Mouse (Mus musculus) ES-Bruce4 (cell line): ENCODE measurements around the gene Usp47. TPM values are rescaled to one million over a fixed set of nuclear protein-coding genes. Genes with fewer than 3 reads are reported as not detected.

Source experiments
- H3K27ac ChIP-seq: 2 replicates; pipeline ENCODE4 v1.5.1; 2012; ENCODE audit warnings: low read length, inconsistent platforms; ENCODE audit not compliant: insufficient read depth
- H3K27me3 ChIP-seq: 2 replicates; pipeline ENCODE4 v1.6.1; 2012; ENCODE audit warnings: mild to moderate bottlenecking, low read length, inconsistent platforms; ENCODE audit not compliant: control insufficient read depth, poor library complexity, insufficient read depth, severe bottlenecking
- H3K36me3 ChIP-seq: 2 replicates; pipeline ENCODE4 v1.6.1; 2012; ENCODE audit warnings: inconsistent platforms, mild to moderate bottlenecking, low read length, moderate library complexity; ENCODE audit not compliant: control insufficient read depth, poor library complexity, insufficient read depth, severe bottlenecking
- H3K4me1 ChIP-seq: one replicate; pipeline ENCODE4 v1.8.1; 2011; ENCODE audit warnings: low read length; ENCODE audit not compliant: control insufficient read depth, insufficient read depth
- H3K4me3 ChIP-seq: 2 replicates; pipeline ENCODE4 v1.5.1; 2011; ENCODE audit warnings: low read depth, mild to moderate bottlenecking, low read length
- H3K9ac ChIP-seq: 2 replicates; pipeline ENCODE4 v1.6.1; 2012; ENCODE audit warnings: low read depth, mild to moderate bottlenecking, inconsistent platforms; ENCODE audit not compliant: poor library complexity, severe bottlenecking
- H3K9me3 ChIP-seq: replicated peaks from 2 replicates; pipeline ENCODE4 v1.6.1; 2012; ENCODE audit warnings: mild to moderate bottlenecking, low read length, inconsistent platforms; ENCODE audit not compliant: control insufficient read depth, poor library complexity, insufficient read depth, severe bottlenecking
- CTCF ChIP-seq: IDR thresholded peaks from one replicate; pipeline ENCODE4 v1.8.1; 2011; ENCODE audit warnings: low read depth, low read length
- EP300 ChIP-seq: IDR thresholded peaks from 2 replicates; pipeline ENCODE4 v1.6.1; 2011; ENCODE audit warnings: low read depth, low read length; ENCODE audit not compliant: insufficient read depth
- POLR2A ChIP-seq: IDR thresholded peaks from one replicate; pipeline ENCODE4 v1.8.1; 2011; ENCODE audit warnings: low read length; ENCODE audit not compliant: insufficient read depth
- polyA plus RNA-seq: library from polyadenylated mRNA; stranded (reverse); fragments of >200 nt; gene quantifications from 2 replicates; pipeline ENCODE4 v1.2.4, GENCODE M21; 2011; ENCODE audit warnings: low read depth; ENCODE audit not compliant: missing spikeins, insufficient read depth, insufficient read length

The Usp47 gene
- polyA plus RNA-seq, 1 experiment = 63.3 TPM

DNA sequence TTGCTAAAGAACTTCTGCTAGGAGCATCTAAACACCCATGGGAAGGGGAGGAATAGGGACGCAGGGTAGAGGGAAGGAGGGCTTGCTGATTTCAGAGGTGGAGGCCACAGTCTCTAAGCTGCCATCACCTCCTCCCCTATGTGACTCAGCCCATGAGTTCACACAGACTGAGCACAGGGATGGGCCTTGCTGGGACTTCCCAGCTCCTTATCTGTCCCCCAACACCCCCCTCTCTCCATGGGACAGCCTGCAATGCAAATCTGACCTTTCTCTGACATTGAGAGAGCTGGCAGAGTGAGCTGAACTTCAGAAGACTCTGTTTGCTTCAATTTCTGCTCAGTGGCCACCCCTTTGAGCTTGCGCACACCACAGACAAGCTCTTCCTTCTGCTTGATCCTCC is 117.4 kb downstream of the Usp47 start:
- H3K27ac ChIP-seq = no peak overlapping the region
- H3K9me3 ChIP-seq = no peaks in the 10 kb centered on the region
- H3K36me3 ChIP-seq = no peaks in the 10 kb centered on the region
- H3K9ac ChIP-seq = no peak overlapping the region
- peaks cover 9% of the 10 kb centered on the region for H3K4me1 ChIP-seq
- H3K4me3 ChIP-seq = no peak overlapping the region
- no peaks in the 10 kb centered on the region for H3K27me3 ChIP-seq
- no peak for TF ChIP-seq EP300
- TF ChIP-seq POLR2A = no peak
- TF ChIP-seq CTCF = no peak

DNA sequence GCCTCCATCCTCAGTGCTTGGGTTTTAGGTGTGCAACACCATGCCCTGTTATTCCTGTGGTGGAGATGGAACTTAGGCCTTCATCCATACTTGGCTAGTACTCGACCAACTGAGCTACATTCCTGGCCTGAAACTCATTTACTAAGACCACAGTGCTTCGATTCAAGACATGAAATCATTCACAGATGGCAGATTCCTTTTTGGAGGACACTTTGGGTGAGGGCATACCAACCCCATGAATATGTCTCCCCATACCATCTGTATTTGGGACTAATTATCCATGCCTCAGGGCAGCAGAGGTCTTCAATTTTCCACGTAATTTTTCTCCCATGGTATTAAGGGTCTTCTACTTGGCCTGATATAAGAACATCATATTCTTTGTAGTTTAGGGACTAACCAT is 119.3 kb downstream of the Usp47 start:
- Histone ChIP-seq H3K4me1 (peaks cover 9% of the 10 kb centered on the region), H3K27ac (no peak overlapping the region), H3K9me3 (no peaks in the 10 kb centered on the region), H3K36me3 (no peaks in the 10 kb centered on the region), H3K4me3 (no peak overlapping the region), H3K9ac (no peak overlapping the region), H3K27me3 (no peaks in the 10 kb centered on the region)
- no peak for TF ChIP-seq EP300
- TF ChIP-seq POLR2A = no peak
- TF ChIP-seq CTCF = no peak

DNA sequence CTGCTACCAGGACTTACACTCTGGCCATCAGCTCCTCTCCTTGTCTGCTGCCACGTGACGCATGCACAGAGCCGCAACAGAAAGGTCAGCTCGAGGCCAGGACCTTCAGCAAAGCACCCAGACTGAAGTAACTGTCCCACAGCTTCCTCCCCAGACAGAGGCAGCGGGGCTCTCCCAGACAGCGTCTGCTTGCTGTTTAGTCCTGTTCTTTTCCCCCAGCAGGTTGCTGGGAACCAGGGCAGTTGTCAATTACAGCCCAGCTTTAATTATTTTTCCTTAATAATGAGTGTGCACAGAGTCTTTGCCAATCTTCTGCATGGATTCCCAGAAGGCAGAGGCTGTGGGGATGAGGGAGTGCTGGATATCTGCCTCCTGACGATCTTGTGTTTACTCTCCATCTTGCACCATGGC is 119.8 kb downstream of the Usp47 start:
- H3K4me3 ChIP-seq = no peak overlapping the region
- H3K36me3 ChIP-seq = no peaks in the 10 kb centered on the region
- no peak overlapping the region for H3K9ac ChIP-seq
- no peaks in the 10 kb centered on the region for H3K27me3 ChIP-seq
- peaks cover 9% of the 10 kb centered on the region for H3K4me1 ChIP-seq
- H3K9me3 ChIP-seq = no peaks in the 10 kb centered on the region
- TF ChIP-seq CTCF (no peak), EP300 (no peak), POLR2A (no peak)
- H3K27ac ChIP-seq = no peak overlapping the region

DNA sequence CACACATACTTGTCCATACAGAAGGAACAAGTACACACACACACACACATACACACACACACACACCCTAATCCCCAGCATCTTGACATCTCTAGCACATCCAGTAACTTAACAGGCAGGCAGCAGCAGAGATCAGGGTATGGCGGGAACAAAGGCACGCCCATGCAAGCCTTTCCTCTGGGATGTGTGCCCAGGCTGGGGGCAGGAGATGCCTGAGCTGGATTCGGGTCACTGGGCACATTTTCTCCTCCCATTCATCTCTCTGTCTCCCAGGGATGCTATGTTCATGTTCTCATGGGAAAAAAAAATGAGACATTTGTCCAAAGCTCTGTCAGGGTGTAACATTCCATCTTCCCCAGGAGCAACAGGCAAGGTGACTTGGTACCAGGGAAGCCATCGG is 120.7 kb downstream of the Usp47 start:
- TF ChIP-seq CTCF (no peak), POLR2A (no peak), EP300 (no peak)
- Histone ChIP-seq H3K36me3 (no peaks in the 10 kb centered on the region), H3K27me3 (no peaks in the 10 kb centered on the region), H3K9ac (no peak overlapping the region), H3K9me3 (no peaks in the 10 kb centered on the region), H3K4me1 (peaks cover 3% of the 10 kb centered on the region), H3K27ac (no peak overlapping the region), H3K4me3 (no peak overlapping the region)

DNA sequence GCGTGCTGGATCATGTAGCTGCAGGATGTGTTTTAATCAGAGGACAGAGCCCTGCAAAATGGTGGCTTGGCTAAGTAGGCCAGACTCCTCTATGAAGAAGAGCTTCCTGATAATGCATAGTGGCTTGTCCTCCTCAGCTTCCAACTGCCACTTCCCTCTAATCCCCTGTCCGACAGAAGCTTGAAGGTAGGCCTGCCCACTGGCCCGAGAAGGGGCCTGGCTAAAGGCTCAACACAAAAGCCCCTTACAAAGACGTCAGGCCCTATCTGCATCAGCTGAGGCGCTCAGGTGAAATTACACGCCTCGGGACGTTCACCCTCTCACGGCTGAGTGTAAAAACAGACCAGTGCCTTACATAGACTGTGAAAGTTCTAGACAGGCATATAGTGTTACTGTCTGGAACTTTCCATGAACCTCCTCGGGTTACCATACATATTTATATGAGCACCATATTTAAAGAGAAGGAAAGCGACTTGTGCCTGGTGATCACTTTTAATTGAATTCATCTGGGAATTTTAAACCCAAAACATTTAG is 121.4 kb downstream of the Usp47 start:
- no peaks in the 10 kb centered on the region for H3K27me3 ChIP-seq
- no peak overlapping the region for H3K27ac ChIP-seq
- H3K4me1 ChIP-seq = peaks cover 3% of the 10 kb centered on the region
- H3K36me3 ChIP-seq = no peaks in the 10 kb centered on the region
- no peaks in the 10 kb centered on the region for H3K9me3 ChIP-seq
- no peak overlapping the region for H3K9ac ChIP-seq
- no peak overlapping the region for H3K4me3 ChIP-seq
- no peak for TF ChIP-seq EP300
- TF ChIP-seq CTCF = no peak
- no peak for TF ChIP-seq POLR2A

DNA sequence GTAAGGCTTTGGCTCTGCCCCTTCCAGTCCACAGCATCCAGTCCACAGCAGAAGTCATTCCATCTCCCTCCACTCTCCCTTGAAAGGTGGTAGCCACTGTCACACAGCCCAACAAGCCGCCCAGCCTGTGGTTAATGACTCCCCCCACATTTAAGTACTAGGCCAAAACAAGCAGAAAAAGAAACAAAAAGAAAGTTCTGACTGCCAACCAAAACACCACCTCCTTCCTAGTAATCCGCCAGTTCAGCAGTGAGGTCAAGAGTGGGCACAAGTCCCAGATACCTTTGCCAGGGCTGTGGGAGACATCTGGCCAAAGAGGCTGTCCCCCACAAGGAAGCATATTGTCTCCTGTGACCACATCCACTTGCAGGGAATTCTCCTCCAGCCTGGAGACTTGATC is 124.7 kb downstream of the Usp47 start:
- no peak overlapping the region for H3K9ac ChIP-seq
- no peaks in the 10 kb centered on the region for H3K9me3 ChIP-seq
- no peaks in the 10 kb centered on the region for H3K4me1 ChIP-seq
- H3K27me3 ChIP-seq = no peaks in the 10 kb centered on the region
- no peaks in the 10 kb centered on the region for H3K36me3 ChIP-seq
- no peak overlapping the region for H3K27ac ChIP-seq
- TF ChIP-seq CTCF (no peak), EP300 (no peak), POLR2A (no peak)
- no peak overlapping the region for H3K4me3 ChIP-seq
